Mouse (Mus musculus) spleen, postnatal 36 days (tissue): ENCODE results near the gene Dnajc30.
"Not testable (repeated sequence)": the region's sequence is repeated elsewhere in the genome, so short reads cannot be mapped to it uniquely, and the experiment has no call there.

Experiments
- DNase-seq, 2 experiments: peaks; one replicate each; pipeline ENCODE4 v3.0.0; 2022; ENCODE audit warnings: low spot score in 2 of 2, mixed read lengths in 1 of 2

Gene Dnajc30

DNA sequence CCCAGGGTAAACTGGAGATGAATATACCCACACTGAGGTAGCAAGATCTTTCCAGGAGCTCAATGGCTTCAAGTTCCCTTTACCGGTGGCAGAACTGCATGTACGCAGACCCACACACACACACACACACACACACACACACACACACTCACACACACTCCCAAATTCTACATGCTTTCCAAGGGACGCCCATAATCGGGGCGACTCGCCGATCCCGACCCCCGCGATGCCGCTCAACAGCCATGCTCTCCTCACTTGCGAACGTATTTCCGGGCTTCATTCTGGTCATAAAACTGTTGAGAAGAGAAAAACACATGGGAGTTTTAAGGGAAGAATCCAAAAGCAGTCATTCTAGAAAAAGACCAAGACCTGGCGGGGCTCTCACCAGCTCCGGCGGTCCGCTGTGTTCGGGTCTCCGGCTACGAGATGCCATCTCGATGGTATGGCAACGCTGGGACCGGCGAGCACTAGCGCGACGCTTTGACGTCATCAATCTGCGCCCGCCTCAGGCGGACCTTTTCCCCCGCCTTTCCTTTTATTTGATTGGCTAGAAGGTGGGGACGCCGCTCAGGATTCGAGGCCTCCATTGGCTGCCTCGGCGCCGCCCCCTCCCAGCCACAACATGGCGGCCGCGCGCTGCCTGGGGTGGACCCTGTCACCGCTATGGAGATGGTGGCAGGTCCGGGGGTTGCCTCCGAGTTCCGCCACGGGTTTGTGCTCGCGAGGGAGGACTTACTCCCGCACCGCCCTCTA lies at the start of gene Dnajc30:
Dnajc30 (plus strand) TSS at position 574 of the 753 bp plus-strand sequence.
- peak; percentile 96 to 97 for DNase-seq

- peak; percentile 73 to 74 for DNase-seq
Measured at GRCm38 (mm10) chr5:135015497-135015896, 48.5 kb upstream of the Dnajc30 start.

GRCm38 (mm10) chr5:135016224-135016759 lies 47.7 kb upstream of the Dnajc30 start:
- DNase-seq: no peak

DNA sequence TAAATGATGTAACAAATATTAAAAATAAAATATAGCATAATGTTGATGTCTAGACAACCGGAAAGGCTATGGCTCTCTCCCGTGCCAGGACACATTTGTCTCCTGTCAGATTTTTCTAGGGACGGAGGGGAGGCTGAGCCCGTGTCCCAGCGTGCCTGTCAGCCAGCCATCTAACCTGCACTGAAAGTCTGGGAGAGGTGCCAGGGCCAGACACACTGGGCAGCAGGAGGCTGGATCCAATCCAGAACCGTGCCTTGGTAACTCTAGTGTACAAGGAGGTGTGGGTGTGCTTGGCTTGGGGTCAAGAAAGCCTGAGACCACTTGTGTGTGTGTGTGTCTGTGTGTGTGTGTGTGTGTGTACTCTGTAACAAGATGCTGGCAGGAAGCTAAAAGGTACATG lies 42.2 kb upstream of the Dnajc30 start:
- DNase-seq: no peak

DNA sequence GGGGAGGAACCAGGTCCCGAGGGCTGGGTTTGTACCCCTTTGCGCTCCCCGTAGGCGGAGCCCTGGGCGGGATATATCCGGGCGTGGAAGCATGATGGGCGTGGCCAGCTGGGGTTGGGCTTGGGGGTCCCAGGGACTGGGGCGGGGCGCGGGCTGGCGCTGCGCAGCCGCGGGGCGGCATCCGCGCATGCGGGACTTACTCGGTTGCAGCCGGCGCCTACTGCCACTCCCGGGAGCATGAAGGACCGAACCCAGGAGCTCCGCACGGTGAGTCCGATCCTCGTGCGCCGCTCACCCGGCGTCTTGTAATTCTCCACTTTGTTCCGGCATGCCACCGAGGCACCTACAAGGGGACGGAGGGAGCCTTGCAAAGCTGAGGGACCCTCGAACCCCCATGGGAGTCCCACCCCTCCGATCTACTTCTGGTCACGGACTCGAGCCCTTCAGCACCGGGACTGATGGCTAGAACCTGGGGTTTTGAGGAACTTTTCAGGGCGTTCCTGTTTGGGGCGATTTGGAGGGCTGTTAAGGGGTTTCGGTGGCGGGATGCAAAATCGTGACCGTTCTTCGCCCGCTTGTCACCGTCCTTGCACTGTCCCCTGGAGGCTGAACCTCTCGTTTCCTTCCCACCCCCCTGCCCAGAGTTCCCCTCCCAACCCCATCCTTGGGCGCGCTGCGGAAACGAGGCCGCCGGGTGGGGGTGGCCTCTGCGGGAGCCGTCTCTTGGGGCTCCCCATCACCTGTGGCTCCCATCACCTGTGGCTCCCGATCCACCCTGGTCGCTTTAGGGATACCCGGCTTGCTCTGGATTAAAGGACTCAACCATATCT lies 40.4 kb upstream of the Dnajc30 start, which contains the start of gene Stx1a:
Stx1a (plus strand) TSS at position 139 of the 830 bp plus-strand sequence.
- peak; percentile 75 to 77 for DNase-seq

GRCm38 (mm10) chr5:135024665-135025224 lies 39.3 kb upstream of the Dnajc30 start:
- DNase-seq: peak in 1 of 2 experiments; percentile 46

GRCm38 (mm10) chr5:135025899-135026298 lies 38.1 kb upstream of the Dnajc30 start:
- no peak for DNase-seq

- no peak for DNase-seq
Measured at GRCm38 (mm10) chr5:135029007-135029854, 34.8 kb upstream of the Dnajc30 start.

GRCm38 (mm10) chr5:135032581-135032980 lies 31.4 kb upstream of the Dnajc30 start:
- no peak for DNase-seq

- DNase-seq: no peak
Measured at GRCm38 (mm10) chr5:135034593-135034992, 29.4 kb upstream of the Dnajc30 start.

DNA sequence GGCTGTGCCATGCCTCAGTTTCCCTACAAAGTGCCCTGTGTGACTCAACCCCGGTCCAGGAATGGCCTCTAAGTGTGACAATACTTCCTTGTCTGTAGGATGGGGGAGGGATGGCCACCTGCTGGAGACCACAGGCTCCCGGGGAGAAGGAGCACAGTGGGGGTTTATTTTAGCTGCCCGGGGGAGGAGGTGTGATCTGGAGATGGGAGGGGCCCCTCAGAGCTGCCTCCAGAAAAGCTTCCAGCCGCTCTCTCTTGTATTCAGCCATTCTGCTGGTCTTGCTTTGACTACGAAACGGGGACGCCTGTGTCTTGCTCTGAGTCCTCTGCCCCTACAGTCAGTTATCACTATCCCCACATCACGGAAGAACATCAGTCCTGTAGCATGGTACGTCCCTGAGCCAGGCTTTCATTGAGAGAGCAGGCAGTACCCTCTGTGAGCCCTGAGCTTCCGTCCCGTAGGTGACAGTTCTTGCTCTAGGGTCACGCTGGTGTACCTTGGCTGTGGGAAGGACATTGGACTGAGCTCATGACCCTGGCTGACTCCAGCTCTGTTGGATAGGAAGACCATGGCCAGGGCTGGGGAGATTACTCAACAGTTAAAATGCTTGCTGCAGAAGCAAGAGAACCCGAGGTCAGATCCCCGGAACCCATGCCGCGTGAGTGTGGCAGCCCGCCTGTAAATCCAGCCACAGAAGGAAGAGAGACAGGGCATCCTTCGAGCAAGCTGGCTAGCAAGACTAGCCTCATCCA lies 28.2 kb upstream of the Dnajc30 start:
- DNase-seq: no peak

DNA sequence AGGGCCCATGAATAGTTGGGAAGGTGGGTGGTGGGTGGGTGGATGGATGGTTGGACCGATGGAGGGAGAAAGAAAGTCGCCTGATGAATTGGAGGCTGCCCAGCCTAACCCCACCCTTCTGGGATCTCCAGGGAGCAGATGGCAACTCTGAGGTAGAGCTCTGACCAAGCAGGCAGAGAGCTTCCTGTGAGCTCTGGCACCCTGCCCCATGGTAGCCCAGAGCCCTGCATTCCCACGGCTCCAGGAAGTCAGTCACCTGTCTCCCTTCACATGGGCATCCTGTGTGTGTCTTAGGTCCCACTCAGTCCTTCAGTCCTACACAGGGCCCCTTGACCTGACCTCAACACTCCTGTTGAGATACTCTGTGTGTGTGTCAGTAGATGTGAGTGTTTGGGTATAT lies 26.1 kb upstream of the Dnajc30 start:
- DNase-seq: no peak

DNA sequence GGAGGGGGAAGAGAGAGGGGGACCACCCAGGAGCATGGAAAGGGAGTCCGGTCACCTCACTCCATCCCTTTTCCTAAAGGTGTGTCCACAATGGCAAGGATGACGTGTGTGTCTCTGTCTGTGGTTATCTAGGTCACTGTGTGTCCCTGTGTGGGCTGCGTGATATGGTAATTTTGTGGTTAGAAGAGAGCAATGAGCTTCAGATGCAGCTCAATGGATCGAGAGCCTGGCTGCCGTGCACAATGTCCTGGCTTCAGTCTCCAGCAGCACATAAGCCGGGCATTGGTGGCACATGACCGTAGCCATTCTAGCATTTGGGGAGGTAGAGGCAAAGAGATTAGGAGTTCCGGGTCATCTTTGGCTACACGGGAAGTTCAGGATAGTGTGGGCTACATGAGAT lies 24.5 kb upstream of the Dnajc30 start:
- DNase-seq: no peak

- no peak for DNase-seq
Measured at GRCm38 (mm10) chr5:135040059-135040458, 23.9 kb upstream of the Dnajc30 start.

- no peak for DNase-seq
Measured at GRCm38 (mm10) chr5:135040777-135041176, 23.2 kb upstream of the Dnajc30 start.

DNA sequence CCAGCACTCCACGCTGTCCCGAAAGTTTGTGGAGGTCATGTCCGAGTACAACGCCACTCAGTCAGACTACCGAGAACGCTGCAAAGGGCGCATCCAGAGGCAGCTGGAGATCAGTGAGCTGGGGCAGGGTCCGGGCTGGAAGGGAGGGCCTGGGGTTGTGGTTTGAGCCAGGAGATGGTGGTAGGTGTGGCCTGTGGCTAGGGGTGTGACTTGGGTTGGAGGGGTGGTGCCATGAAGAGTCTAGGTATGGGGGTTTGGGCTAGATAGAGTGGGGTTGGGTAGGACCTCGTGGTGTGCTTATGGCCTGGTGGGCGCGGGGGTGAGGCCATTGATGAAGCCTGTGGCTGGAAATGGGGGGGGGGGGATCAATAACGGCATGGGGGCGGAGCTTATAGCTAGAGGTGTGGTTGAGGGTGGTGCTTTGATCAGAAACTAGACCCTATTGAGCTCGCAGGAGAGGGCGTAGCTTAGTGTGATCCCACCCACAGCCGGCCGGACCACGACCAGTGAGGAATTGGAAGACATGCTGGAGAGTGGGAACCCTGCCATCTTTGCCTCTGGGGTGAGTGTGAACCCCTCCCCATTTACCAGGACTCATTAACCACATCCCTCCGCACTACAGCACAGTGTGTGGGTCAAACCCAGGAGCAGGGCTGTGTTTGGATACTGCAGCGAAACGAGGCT lies 21.8 kb upstream of the Dnajc30 start:
- DNase-seq: no peak

- DNase-seq: no peak
Measured at GRCm38 (mm10) chr5:135044575-135044974, 19.4 kb upstream of the Dnajc30 start.

DNA sequence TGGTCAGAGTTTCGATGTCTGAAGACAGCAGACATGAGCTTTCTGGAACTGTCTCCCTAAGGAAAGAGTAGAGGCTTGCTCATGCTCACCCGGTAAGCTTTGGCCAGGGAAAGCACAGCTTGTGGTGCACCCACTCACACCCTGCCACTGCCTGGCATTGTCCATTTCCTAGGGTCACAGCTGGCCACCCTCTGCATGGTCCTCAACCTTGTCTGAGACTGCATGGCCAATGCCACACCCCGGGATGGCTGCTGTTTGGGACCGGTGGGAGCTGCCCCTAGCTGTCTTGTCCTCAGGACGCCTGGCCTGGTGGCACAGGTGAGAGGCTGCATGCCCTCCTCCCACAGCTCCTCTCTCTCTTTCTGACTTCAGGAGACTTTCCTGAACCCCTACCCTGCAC lies 15.5 kb upstream of the Dnajc30 start:
- no peak for DNase-seq

DNA sequence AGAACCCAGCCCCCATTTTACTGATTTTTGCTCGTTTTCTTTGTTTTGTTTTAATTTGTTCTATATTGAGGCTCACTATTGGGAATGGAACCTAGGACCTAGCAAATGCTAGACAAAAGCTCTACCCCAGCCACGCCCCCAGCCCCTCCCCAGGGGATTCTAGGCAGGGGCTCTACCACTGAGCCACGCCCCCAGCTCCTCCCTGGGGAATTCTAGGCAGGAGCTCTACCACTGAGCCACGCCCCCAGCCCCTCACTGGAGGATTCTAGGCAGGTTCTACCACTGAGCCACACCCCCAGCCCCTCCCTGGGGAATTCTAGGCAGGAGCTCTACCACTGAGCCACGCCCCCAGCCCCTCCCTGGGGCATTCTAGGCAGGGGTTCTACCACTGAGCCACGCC lies 14.7 kb upstream of the Dnajc30 start:
- DNase-seq: not testable (repeated sequence)

DNA sequence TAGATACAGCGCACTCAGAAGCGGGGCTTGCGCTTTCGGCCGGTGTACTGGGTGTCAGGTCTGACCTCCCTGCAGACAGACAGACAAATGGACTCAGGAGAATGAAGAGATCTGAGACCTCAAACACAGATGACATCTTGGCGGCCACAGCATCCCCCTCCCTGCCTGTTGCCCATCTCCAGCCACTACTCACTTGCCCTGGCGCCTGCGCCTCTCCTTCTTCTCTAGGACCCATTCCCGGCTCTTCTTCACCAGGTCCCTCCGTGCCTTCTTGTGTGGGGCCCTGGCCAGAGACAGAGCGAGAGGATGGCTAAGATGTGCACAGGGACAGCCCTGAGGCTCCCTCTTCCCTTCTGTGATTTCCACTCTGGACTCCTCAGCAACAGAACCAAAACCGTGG lies 10.6 kb upstream of the Dnajc30 start:
- DNase-seq: no peak
